Mouse (Mus musculus) ES-Bruce4 (cell line): ENCODE results near the gene Arhgef10l. TPM values are rescaled to one million over a fixed set of nuclear protein-coding genes. Genes with fewer than 3 reads are reported as not detected.

ENCODE experiments used
- H3K27ac ChIP-seq: 2 replicates; pipeline ENCODE4 v1.5.1; 2012; ENCODE audit warnings: low read length, inconsistent platforms; ENCODE audit not compliant: insufficient read depth
- H3K27me3 ChIP-seq: 2 replicates; pipeline ENCODE4 v1.6.1; 2012; ENCODE audit warnings: mild to moderate bottlenecking, low read length, inconsistent platforms; ENCODE audit not compliant: control insufficient read depth, poor library complexity, insufficient read depth, severe bottlenecking
- H3K36me3 ChIP-seq: 2 replicates; pipeline ENCODE4 v1.6.1; 2012; ENCODE audit warnings: inconsistent platforms, mild to moderate bottlenecking, low read length, moderate library complexity; ENCODE audit not compliant: control insufficient read depth, poor library complexity, insufficient read depth, severe bottlenecking
- H3K4me1 ChIP-seq: one replicate; pipeline ENCODE4 v1.8.1; 2011; ENCODE audit warnings: low read length; ENCODE audit not compliant: control insufficient read depth, insufficient read depth
- H3K4me3 ChIP-seq: 2 replicates; pipeline ENCODE4 v1.5.1; 2011; ENCODE audit warnings: low read depth, mild to moderate bottlenecking, low read length
- H3K9ac ChIP-seq: 2 replicates; pipeline ENCODE4 v1.6.1; 2012; ENCODE audit warnings: low read depth, mild to moderate bottlenecking, inconsistent platforms; ENCODE audit not compliant: poor library complexity, severe bottlenecking
- H3K9me3 ChIP-seq: replicated peaks from 2 replicates; pipeline ENCODE4 v1.6.1; 2012; ENCODE audit warnings: mild to moderate bottlenecking, low read length, inconsistent platforms; ENCODE audit not compliant: control insufficient read depth, poor library complexity, insufficient read depth, severe bottlenecking
- CTCF ChIP-seq: IDR thresholded peaks from one replicate; pipeline ENCODE4 v1.8.1; 2011; ENCODE audit warnings: low read depth, low read length
- EP300 ChIP-seq: IDR thresholded peaks from 2 replicates; pipeline ENCODE4 v1.6.1; 2011; ENCODE audit warnings: low read depth, low read length; ENCODE audit not compliant: insufficient read depth
- POLR2A ChIP-seq: IDR thresholded peaks from one replicate; pipeline ENCODE4 v1.8.1; 2011; ENCODE audit warnings: low read length; ENCODE audit not compliant: insufficient read depth
- polyA plus RNA-seq: library from polyadenylated mRNA; stranded (reverse); fragments of >200 nt; gene quantifications from 2 replicates; pipeline ENCODE4 v1.2.4, GENCODE M21; 2011; ENCODE audit warnings: low read depth; ENCODE audit not compliant: missing spikeins, insufficient read depth, insufficient read length

Arhgef10l gene
- polyA plus RNA-seq, 1 experiment: 7.7 TPM

DNA sequence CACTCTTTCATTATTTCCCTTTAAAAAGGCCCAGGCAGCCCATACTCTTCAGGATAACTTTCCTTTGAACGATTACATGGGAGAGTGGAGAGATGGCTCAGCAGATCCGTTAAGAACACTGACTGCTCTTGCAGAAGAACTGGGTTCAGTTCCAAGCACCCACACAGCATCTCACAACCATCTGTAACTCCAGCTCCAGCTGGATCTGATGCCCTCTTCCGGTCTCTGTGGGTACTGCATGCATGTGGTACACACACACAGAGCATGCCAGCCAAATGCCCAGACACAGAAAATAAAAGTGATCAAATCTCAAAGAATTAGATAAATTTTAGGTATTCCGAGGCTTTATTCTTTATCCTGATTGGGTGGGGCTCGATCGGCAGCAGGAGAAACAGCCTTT, 115.1 kb downstream of the Arhgef10l start:
- Histone ChIP-seq H3K4me3 (no peak overlapping the region), H3K27me3 (no peaks in the 10 kb centered on the region), H3K36me3 (no peaks in the 10 kb centered on the region), H3K9me3 (no peaks in the 10 kb centered on the region), H3K9ac (no peak overlapping the region), H3K27ac (no peak overlapping the region), H3K4me1 (no peaks in the 10 kb centered on the region)
- TF ChIP-seq POLR2A (no peak), EP300 (no peak), CTCF (peak; percentile 32)

DNA sequence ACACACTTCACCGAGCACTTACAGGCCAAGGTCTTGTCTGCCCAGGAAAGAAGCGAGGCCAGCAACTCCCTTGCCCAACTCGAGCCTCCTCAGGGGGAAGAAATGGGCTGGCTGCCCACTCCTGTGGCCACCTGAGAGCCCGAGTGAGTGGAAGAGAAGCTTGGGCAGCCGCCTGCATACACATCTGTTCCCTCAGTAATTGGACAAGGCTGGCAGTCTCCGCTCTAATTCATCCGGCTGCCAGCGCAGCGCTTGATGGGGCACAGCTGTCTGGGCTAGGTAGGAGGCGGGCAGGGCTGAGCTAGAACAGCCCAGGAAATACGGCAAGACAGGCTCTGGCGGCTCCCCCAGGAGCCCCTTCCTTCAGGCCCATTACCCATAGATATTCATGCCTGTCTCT, 115.8 kb downstream of the Arhgef10l start:
- Histone ChIP-seq H3K9me3 (no peaks in the 10 kb centered on the region), H3K27ac (no peak overlapping the region), H3K4me1 (no peaks in the 10 kb centered on the region), H3K9ac (no peak overlapping the region), H3K27me3 (no peaks in the 10 kb centered on the region), H3K4me3 (no peak overlapping the region), H3K36me3 (no peaks in the 10 kb centered on the region)
- no peak for TF ChIP-seq POLR2A
- TF ChIP-seq EP300: no peak
- TF ChIP-seq CTCF: no peak

DNA sequence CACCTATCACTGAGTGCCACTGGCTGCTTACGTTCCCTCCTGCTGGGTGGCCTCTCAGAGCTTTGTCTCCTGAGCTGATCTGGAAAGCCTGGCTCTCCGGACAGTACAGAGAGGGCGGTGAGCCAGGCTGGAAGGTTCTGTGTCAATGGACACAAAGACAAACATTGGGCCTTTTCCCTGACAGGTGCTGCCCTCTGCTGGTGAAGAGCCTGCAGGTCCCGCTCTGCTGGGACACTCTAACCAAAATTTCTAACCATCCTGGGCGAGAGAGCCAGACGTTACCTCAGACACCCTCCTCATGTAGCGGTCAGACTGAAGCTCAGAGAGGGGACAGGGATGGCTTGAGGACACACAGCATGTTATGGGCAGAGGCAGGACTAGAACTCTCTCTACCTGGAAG, 118.3 kb downstream of the Arhgef10l start:
- Histone ChIP-seq H3K36me3 (no peaks in the 10 kb centered on the region), H3K27me3 (no peaks in the 10 kb centered on the region), H3K27ac (no peak overlapping the region), H3K4me3 (no peak overlapping the region), H3K4me1 (no peaks in the 10 kb centered on the region), H3K9me3 (no peaks in the 10 kb centered on the region), H3K9ac (no peak overlapping the region)
- TF ChIP-seq POLR2A (no peak), EP300 (no peak), CTCF (peak; percentile 97)

DNA sequence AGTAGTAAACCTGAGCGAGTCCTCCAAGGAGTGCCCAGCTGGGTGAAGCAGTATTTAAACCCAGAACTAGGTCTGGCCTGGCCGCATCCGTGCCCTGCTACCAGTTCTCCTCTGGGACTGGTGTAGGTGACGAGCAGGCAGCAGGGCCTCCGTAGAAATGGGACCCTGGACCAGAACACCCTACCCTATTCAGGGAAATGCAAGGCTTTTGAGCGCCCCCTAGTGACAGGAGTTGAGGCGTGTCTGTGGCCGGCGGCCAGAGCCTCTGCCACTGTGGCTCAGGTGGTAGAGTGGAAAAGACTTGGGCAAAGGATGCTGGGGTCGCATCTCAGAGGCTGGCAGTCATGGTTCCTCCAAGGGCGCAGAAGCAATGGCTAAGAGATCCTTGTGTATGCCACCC, 126.7 kb downstream of the Arhgef10l start:
- H3K9ac ChIP-seq: no peak overlapping the region
- H3K36me3 ChIP-seq: no peaks in the 10 kb centered on the region
- H3K4me1 ChIP-seq: no peaks in the 10 kb centered on the region
- no peak overlapping the region for H3K4me3 ChIP-seq
- H3K9me3 ChIP-seq: no peaks in the 10 kb centered on the region
- H3K27ac ChIP-seq: no peak overlapping the region
- no peak for TF ChIP-seq EP300
- TF ChIP-seq POLR2A: no peak
- peak; percentile 86 for TF ChIP-seq CTCF
- H3K27me3 ChIP-seq: no peaks in the 10 kb centered on the region

DNA sequence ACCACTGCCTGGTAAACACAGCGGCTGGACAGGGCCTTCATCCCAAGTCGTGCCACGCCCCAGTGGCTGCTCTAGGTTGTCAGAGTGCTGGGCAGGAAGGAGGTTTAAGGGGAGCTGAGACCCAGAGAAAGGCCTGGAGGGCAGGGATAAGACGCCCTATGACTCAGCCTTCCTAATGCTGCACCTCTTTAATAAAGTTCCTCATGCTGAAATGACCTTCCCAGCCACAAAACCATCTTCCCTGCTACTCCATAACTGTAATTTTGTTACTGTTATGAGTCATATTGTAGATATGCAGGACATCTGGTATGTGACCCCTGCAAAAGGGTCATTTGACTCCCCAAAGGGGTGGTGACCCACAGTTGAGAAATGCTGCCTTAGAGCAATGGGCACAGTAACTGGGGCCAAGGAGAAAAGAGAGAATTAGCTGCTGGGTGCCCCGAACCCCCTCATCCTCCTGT, 128.2 kb downstream of the Arhgef10l start:
- Histone ChIP-seq H3K9ac (no peak overlapping the region), H3K4me1 (no peaks in the 10 kb centered on the region), H3K36me3 (no peaks in the 10 kb centered on the region), H3K27me3 (no peaks in the 10 kb centered on the region), H3K4me3 (no peak overlapping the region), H3K9me3 (no peaks in the 10 kb centered on the region), H3K27ac (no peak overlapping the region)
- TF ChIP-seq EP300: 0 out of 2 replicates have a peak, but pooled peaks have one; percentile 29
- no peak for TF ChIP-seq CTCF
- TF ChIP-seq POLR2A: no peak

DNA sequence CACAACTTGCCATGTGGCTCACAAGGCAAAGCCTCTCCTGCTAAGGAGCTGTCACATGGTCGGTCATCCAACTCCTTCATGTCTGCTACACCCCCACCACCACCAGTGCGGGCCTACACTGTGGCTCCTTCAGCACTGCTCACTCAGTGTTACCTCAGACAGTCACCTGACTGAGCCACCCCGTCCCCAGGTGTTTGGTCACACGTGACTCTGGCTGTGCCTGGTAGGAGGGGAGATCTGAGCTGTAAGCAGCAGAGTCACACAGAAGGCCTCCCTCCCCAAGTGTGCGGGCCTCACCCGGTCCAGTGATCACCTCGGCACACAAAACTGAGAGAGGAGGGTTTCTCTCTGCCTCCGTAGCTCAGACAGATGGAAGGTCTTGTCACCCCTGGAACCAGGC, 130.5 kb downstream of the Arhgef10l start:
- no peaks in the 10 kb centered on the region for H3K27me3 ChIP-seq
- H3K36me3 ChIP-seq: no peaks in the 10 kb centered on the region
- H3K9ac ChIP-seq: no peak overlapping the region
- no peak overlapping the region for H3K4me3 ChIP-seq
- H3K4me1 ChIP-seq: no peaks in the 10 kb centered on the region
- no peak overlapping the region for H3K27ac ChIP-seq
- H3K9me3 ChIP-seq: no peaks in the 10 kb centered on the region
- TF ChIP-seq EP300 (0 out of 2 replicates have a peak, but pooled peaks have one; percentile 26), POLR2A (no peak)

DNA sequence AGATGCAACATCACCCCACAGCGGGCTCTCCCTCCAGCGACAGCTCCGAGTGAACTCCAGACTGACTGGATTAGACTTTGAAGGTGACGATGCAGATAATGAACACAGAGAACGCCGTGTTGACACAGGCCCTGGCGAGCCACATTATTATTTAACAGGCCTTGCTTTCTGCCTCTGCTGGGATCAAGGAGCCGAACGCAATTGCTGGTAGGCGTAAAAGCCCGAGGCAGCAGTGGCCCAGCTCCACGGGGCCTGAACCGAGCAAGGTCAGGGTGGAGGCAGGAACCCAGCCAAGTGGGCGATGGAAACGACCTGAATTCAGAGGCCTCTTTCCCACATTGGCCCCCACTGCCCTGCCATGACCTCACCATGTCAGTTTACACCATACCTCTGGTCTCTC, 133.5 kb downstream of the Arhgef10l start:
- no peaks in the 10 kb centered on the region for H3K27me3 ChIP-seq
- H3K9ac ChIP-seq: no peak overlapping the region
- no peak overlapping the region for H3K27ac ChIP-seq
- H3K4me1 ChIP-seq: no peaks in the 10 kb centered on the region
- no peaks in the 10 kb centered on the region for H3K36me3 ChIP-seq
- no peaks in the 10 kb centered on the region for H3K9me3 ChIP-seq
- H3K4me3 ChIP-seq: no peak overlapping the region
- TF ChIP-seq POLR2A: no peak
- no peak for TF ChIP-seq EP300
- TF ChIP-seq CTCF: no peak
